Mouse (Mus musculus): Measurements from ENCODE around the gene Xylt1. TPM values are rescaled to one million over a fixed set of nuclear protein-coding genes. Genes with fewer than 3 reads are reported as not detected.

The Xylt1 gene
- total RNA-seq, 2 experiments from 2014 or later, result 4.8 to 6.5 TPM

DNA sequence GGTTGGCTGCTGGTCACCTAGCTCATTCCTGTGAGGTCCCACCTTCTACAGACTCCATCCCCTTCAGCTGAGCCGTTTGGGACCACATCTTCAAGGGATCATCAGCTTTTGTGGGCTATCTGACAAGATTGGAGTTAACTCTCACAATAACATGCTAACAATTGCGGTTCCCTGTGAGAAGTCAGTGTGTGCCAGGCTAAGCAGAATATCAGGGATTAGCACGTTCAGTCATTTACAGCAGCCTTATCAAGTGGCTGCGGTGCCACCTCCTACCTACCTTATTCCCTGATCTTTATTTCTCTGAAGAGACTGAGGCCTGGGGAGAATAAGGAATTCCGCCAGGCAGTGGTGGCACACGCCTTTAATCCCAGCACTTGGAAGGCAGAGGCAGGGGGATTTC, 13.6 kb downstream of the Xylt1 start:
- no peak for DNase-seq

DNA sequence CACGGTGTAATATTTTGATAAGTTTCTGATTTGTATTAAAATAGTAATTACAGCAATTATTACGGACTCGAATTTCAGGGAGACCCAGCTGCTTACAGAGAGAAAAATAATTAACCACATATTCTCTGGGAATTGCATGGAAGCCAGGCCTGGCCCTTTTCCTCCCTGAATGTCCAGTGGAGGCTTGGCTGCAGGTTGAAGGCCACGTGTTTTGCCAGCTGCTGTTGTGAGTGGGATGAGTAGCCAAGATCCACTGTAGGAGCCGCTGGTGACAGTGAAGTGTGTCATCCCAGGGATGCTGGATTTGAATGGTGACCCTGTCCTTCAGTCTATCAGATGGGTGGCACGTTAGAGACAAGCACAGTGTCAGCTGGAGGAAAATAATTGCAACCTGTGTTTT, 14.7 kb downstream of the Xylt1 start:
- DNase-seq, result no peak

DNA sequence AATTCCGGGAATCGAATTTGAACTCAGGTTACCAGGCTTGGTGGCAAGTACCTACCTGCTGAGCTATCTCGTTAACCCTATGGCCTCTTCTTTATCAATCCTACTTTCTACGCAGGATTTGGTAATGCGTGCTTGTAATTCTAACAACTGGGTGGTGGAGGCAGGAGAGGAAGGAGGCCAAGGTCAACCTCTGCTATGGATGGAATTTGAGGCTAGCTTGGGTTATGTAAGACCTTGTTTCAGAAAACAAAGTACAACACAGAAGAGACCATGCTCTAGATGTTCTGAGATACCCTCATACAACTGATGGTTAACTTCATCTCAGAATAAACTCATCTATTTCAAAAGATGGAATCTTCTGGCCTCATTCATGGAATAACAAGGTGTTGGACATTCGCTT, 17.1 kb downstream of the Xylt1 start:
- DNase-seq, result no peak

DNA sequence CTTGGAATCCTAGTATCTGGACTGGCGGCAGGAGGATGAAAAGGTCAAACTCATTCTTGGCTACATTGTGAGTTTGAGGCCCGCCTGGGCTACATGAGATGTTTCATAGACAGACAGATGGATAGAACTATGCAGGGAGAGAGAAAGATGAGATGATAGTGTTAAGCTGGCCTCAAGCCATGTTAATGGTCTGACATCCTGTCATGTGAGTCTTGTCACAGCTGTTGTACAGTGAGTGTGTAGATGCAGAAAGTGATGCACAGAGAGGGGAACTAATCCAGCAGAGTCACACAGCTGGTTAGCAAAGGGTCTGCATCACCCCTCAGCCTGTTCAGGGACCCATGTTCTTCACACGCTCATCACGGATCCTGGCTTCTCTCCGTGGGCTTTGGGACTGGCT, 19.2 kb downstream of the Xylt1 start:
- DNase-seq, result no peak

DNA sequence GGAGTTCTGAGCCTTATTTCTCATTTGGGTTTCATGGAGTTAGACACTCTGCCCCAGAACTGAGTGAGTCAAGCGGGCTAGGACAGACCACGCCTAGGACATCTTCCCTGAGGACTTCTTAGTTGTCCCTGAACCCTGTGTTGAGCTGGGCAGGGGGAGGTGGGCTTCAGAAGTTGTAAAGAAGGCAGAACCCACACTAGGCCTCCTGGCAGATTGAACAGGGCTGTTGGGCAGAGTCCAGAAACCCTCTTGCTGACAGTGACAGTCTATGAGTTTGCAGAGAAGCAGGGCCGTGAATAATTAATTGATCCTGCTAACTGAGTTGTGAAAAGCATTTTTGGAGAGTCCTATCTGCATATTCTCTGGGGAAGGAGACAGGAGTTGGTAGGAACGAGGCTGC, 20.8 kb downstream of the Xylt1 start:
- DNase-seq, result no peak

DNA sequence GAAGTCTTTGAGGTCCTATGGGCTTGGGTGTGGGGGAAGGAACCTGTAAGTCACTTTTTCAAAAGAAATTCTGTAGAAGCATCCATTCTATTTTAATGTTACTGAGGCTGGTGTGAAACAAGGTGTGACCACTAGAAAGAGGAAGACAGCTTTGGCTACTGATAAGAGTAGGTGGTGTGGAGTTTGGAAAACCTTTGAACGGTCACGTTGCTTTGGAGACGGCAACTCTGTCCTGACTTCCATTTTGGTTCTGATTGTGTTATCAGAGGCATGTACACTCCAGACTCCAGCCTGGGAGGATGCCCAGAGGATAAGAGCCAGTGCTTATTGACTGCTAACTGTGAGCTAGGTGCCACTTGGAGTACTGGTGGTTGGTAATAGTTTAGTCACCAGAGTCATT, 25.6 kb downstream of the Xylt1 start:
- DNase-seq, result no peak

DNA sequence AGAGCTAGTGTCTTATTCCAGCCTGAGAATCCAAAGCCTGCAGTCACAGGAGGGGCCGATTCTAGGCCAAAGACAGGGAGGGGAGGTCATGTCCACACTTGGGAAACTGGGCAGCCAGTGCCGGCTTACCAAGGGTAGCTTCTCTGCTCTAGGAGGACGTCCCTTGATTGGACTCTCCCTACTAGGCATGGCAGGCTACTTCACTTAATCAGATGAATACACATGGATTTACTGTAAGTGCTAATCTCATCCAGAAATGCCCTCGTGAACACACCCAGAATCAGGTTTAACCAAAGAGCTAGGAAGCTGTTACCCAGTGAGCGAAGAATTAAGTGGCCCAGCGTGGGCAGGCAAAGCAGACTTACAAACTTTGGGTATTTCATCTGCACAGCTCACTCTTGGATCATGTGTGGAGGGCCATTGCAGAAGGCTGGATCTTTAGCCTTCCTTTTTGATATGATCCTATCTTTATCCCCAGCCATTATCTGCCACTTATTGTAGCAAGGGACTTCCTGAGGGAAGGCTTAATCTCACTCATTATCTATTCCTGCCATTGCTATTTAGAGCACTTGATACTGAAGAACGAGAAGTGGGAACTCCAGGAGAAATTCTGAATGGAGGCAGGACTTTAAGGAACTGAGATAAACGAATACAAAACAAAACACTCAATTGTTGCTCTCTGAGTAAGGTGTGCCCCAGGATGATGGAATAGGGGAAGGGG, 28.6 kb downstream of the Xylt1 start:
- no peak for DNase-seq

DNA sequence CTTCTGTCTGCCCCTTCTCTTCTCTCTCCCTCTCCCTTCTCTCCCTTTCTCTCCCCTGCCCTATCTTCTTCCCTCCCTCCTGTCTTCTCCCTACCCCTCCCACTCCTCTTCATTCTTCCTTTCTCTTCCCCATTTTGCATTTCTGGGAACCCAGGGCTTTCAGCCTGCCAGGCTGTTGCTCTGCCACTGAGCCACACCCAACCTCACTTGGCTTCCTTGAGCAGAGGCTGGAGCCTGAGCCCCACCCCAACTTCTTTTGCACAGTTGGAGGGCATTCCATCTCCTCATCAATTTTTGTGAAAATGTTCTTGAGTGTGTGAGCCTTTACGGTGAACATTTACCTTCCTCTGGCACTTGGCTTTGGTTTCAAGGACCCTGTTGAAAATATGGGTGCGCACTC, 31.1 kb downstream of the Xylt1 start:
- no peak for DNase-seq

DNA sequence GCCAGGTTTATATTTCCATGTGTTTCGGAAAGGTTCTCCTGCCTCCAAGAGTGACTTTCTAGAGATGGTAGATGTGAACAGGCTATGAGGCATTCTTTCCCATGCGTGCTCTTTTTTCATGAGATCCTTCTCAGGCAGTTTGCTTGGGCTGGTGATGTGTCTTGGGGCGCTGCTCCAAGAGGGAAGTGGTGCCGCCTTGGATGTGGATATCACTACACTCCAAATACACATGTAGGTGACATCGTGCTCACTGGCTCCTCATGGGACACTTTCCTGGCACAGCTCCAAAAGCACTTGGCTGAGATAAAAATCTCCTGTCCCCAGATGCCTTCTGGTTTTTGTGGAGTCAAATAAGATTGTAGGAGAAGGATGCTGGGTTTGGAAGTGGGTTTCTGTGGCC, 31.6 kb downstream of the Xylt1 start:
- peak; percentile 74 for DNase-seq

DNA sequence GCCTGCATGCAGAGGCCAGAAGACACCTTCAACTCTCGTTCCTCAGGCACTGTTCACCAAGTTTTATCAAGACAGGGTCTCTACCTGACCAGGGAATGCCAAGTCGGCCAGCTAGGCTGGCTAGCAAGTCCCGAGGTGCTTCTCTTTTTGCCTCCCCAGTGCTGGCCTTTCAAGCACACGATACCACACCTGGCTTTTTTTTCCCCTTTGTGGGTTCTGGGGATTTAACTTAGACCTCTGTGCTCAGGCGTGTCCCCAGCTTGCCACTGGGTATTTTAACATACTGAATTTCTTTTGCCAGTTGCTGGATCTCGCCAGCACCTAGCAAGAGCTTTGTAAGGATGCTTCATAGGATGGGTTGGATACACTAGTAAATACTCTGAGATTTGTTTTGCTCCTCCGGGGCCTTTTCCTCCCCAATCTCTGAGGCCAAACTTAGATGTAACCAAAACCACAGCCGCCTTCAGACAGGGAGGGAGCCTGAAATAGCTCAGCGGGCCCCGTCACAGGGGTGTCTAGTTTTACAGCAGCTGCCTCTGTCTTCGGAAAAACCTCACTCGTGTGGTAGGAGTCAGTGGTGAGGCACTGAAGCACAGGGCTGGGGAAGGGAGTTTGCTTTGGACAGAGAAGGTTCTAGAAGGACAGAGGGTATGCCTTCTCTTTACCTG, 33.7 kb downstream of the Xylt1 start:
- no peak for DNase-seq

DNA sequence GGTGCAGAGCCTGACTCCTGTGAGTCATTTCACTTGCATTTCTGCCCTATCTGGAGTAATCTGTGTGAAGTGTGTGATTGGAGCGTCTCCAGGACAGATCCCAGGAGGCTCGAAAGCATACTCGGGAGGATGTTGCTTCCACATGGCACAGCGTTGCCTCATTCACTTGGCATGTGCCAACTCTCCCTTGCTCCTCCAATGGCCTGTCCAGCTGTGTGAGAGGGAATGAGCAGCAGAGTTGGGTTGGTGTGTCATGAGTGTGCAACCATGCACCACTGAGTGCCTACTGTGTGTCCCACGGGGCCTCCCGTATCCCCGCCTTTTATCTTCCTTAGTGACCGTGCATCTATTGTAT, 34.2 kb downstream of the Xylt1 start:
- DNase-seq, result peak; percentile 76

DNA sequence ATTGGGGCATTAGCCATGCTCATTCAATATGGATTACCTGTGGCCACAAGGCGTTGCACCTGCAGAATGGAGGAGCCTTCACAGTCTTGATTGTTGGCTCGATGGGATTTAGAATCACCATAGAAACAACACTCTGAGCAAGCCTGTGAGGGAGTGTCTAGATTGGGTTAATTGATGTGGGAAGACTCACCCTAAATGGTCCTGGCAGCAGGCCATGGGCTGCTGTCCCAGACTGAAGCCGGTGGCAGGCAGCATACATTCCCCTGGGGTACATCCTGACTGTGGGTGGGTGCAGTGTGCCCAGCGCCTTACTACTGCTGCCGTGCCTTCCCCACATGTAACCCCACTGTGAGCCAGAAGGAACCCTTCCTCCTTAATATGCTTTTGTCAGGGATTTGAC, 38.3 kb downstream of the Xylt1 start:
- peak; percentile 39 for DNase-seq

DNA sequence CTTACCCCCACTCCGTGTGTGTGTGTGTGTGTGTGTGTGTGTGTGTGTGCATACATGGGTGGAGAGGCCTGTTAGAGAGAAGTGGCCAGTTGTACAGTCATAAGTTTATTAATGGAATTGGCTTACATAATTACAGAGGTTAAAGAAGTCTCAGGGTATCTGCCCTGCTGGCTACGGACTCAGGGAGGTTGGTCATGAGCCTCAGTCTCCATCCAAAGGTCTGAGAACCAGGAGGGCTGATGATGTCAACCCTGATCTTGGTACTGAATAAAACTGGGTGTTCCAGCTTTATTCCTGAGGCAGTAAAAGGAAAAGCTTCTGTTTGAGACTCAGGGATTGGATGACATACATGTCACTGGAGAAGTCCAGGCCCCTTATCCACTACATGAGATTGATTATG, 39.1 kb downstream of the Xylt1 start:
- DNase-seq, result no peak

DNA sequence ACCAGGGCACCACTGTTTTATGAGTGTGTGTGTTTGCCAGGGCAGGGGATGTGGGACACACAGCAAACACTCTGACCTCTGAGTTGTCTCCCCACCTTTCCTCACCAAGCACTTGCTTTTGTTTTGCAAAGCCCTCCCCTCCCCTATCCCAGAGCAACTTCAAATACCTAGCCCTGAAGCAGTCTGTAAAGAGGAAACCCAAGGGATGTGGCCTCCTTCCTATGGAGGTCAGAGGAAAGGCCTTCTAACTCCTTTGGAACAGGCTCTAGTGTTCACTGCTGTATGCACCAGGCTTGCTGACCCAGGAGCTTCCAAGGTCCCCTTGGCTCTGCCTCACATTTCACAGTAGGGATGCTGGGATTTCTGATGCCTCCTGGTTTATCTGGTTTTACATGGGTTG, 39.5 kb downstream of the Xylt1 start:
- DNase-seq, result no peak

DNA sequence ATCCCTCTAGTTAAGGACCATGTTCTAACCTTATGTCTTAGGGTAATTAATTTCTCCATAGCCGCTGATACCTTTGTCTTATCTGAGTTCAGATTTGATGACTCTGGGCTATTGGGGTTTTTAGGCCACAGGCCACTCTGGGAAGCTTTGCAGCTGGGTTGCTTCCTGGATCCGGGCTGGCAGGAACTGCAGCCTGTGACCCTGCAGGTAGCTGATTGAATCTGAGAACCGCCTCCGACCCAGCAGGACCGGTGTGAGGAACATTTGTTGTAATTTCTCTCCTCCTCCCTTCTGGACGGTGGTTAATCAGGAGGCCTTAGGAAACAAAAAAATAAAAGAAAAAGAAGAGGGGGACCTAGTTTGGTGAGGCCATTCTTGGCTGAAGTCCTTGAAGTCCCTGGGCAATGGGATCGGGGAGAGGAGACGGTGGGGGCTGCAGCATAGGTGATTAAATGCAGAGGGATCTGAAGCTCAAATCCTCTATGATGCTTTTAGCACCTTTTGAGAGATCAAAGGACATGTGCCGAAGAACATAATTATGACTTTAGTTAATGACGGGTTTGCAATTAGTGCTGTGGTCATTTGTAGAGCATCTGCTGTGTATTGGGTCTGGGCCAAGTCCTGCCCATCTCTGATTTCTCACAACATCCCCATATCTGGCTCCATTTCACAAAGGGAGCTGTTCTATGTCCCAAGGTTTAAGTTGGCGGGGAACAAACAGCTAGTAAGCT, 40.2 kb downstream of the Xylt1 start:
- no peak for DNase-seq

DNA sequence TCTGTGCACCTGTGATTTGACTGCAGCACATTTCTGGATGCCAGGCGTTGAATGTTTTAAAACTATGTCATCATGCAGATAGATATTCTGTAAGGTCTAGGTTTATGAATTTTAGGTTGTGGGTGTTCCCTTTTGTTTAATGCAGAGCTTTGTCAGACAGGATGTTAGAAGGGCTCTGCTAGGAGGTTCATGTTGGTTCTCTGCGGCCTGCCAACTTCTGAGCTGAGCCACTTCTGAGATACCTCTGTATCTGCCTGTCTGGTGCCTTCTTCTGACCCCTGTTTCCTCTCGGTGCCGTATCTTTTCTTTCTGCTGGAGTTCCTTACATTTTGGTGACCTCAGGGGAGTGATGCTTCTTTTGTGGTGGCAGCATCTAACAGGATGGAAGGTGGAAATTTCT, 44.1 kb downstream of the Xylt1 start:
- no peak for DNase-seq

DNA sequence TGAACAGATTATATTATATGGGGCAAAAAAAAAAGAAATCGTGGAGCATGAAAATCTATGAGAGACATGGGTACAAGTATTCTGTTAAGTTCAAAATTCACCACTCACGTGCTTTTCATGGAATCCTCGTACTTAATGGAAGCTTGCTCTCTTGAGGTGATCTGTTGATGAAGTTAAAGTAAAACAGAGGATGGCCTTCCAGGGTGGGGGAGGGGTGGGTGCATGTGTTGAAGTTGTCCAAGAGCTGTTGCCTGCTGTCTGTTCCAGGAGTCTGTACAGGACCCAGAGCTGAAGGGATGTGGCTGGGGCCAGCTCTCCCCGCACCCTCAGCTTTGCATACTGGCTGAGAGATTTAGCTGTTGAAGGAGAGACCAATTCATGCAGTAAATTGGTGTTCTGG, 45.6 kb downstream of the Xylt1 start:
- no peak for DNase-seq

DNA sequence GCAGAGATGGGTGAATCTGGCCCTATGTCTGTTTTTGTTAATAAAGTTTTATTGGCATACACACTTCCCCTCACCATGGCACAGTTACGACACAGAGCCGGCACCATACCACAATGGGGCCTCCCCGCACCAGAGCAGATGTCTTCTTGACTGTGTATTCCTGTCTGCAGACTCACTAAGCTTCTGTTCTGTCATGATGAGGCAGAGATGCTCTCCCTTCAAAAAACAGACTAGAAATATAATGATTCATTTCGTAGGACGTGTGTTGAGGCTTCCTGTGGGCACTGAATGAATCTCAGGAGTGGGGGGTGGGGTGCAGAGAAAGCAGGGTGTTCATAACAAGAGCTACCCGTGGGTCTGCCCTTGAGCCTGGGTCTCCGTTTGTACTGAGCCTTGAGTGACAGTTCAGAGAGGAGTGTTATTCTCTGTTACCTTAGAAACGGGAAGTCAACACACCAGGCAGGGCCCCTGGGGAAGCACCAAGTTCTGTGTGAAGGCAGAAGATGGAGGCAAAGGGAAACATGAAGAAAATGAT, 48.0 kb downstream of the Xylt1 start:
- DNase-seq, result peak; percentile 13

DNA sequence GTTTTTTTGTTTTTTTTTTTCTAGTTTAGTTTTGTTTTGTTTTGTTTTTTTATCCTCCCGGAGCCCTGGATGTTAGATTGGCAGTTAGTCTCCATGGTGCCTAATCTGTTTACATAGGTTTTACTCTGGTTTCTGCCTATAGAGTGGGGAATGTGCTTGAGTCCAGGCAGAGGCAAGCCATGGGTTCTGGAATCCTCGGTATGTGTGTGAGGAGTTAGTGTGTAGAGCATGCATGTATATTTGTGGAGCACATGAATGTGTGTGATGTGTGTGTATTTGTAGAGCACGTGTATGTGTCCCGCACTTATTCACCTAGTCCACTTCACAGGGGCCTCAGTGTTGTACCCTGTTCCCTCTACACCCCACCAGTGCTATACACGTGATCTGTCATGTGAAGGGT, 48.7 kb downstream of the Xylt1 start:
- DNase-seq, result no peak

DNA sequence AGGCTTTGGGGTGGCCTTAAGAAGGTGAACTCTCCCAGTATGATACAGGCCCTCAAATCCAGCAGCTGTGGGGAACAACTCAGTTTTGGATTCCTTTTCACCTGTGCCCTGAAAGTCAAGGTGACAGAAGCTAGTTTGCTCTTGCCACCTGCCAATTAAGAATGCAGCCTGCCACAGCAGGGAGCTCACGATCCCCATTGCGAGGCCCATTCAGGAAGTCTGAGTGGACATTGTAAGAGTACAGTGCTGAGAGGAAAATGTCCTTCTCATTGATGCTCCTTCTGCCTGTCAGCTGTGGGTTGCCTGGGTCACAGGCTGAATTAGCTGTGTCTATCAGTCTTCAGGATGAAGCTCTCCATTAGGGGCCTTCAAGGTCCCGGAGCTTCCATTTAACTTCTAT, 49.1 kb downstream of the Xylt1 start:
- no peak for DNase-seq

DNA sequence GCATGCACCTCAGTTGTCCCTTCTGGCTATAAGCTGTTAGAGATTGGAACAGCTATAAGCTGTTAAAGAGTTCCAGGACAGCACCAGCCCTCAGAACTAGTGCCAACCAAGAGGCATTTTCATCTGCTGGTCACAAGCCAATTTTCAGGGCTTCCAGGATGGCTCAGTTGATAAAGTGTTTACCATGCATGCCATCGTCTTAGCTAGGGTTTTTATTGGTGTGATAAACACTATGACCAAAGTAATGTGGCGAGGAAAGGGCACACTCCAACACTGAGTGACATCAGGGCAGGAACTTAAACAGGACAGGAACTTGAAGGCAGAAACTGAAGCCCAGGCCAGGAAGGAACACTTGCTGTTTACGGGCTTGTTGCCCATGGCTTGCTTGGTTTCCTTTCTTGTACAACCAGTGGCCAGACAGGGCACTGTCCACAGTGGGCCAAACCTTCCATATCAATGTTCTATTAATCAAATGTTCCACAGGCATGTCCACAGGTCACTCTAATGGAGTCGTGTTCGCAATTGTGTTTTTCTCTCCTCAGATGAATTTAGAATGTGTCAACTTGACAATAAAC, 49.7 kb downstream of the Xylt1 start:
- DNase-seq, result no peak

DNA sequence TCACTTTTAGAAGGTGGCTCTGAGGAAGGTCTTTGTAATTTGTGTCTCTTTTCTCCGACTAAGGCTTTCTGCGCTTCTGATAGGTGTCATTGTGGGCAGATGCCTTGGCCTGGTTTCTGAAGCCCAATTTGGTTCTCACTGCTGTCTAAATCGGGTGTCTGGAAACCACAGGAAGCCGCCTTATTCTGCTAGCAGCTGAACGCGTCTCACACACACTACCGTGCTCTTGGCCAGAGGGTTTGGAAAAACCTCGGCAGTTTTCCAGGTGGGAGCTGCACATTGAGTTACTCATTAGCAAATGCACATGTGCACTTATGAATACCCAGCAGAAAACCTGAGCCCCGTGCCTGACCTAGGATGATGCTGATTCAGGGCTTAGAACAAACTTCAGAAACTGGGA, 52.9 kb downstream of the Xylt1 start:
- no peak for DNase-seq

DNA sequence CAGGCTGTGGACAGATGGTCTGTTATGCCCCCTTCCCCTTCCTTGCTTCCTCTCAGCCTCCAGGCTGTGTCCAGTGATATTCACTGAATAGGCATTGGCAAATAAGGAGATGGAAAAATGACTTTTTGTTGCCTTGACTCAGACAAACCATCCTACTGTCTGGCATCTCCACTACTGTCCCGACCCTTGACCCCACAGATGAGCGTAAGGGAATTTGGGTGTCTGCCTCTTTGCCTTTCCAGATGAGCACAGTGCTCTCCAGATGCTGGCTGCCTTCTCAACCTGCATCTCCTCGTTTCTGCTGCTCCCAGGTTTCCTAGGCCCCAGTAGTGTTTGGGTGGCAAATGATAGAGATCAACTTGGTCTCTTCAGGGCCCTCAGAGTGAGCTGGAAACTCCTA, 54.3 kb downstream of the Xylt1 start:
- no peak for DNase-seq

Data from adrenal gland, postnatal 10 days (tissue).